Mouse (Mus musculus): ENCODE results near the gene Npas2. TPM values are rescaled to one million over a fixed set of nuclear protein-coding genes. Genes with fewer than 3 reads are reported as not detected.
A peak's percentile ranks its signal among the peaks of the same experiment; 100 is the strongest.

Npas2 gene
- total and polyA plus RNA-seq, 3 experiments: 0.05 TPM; not detected in 2

GRCm38 (mm10) chr1:39339455-39339854, 145.9 kb downstream of the Npas2 start:
- DNase-seq (ENCODE audit: low spot score): no peak
- no peak for TF ChIP-seq CTCF (IDR thresholded peaks at IDR 0.05; ENCODE audit: low read depth, low read length)
- TF ChIP-seq GATA1 (IDR thresholded peaks at IDR 0.05; ENCODE audit: borderline replicate concordance, low read length): no peak
- no peak for TF ChIP-seq GATA2 (IDR thresholded peaks at IDR 0.05; ENCODE audit: borderline replicate concordance, low read depth, low read length)
- TF ChIP-seq POLR2AphosphoS5 (IDR thresholded peaks at IDR 0.05; ENCODE audit: insufficient replicate concordance, low read depth, low read length): no peak
- TF ChIP-seq TAL1 (conservative IDR thresholded peaks at IDR 0.05; ENCODE audit: low read depth, low read length): no peak
- Histone ChIP-seq H3K9me3 (replicated peaks) (no peaks in the 10 kb centered on the region), H3K27me3 (ENCODE audit: insufficient read depth, low read length) (peaks cover 29% of the 10 kb centered on the region), H3K36me3 (replicated peaks) (no peaks in the 10 kb centered on the region), H3K4me1 (ENCODE audit: insufficient read depth, low read depth, low read length) (no peaks in the 10 kb centered on the region), H3K4me3 (ENCODE audit: low read depth, low read length) (no peak overlapping the region)
- no peak for ATAC-seq (ENCODE audit: extremely low read depth, insufficient number of reproducible peaks, low FRiP score, poor library complexity, severe bottlenecking)

GRCm38 (mm10) chr1:39340156-39340555, 146.6 kb downstream of the Npas2 start:
- Histone ChIP-seq H3K4me3 (ENCODE audit: low read depth, low read length) (no peak overlapping the region), H3K9me3 (replicated peaks) (no peaks in the 10 kb centered on the region), H3K4me1 (ENCODE audit: insufficient read depth, low read depth, low read length) (no peaks in the 10 kb centered on the region)

GRCm38 (mm10) chr1:39340647-39341046, 147.1 kb downstream of the Npas2 start:
- peak; percentile 31 for DNase-seq (ENCODE audit: low spot score)
- Histone ChIP-seq H3K9me3 (replicated peaks) (no peaks in the 10 kb centered on the region), H3K4me3 (ENCODE audit: low read depth, low read length) (no peak overlapping the region), H3K27me3 (ENCODE audit: insufficient read depth, low read length) (peaks cover 35% of the 10 kb centered on the region), H3K4me1 (ENCODE audit: insufficient read depth, low read depth, low read length) (no peaks in the 10 kb centered on the region), H3K36me3 (replicated peaks) (no peaks in the 10 kb centered on the region)
- no peak for TF ChIP-seq POLR2AphosphoS5 (IDR thresholded peaks at IDR 0.05; ENCODE audit: insufficient replicate concordance, low read depth, low read length)
- TF ChIP-seq CTCF (IDR thresholded peaks at IDR 0.05; ENCODE audit: low read depth, low read length): peak; percentile 23; the same call in 1 of the 2 replicates
- no peak for ATAC-seq (ENCODE audit: extremely low read depth, insufficient number of reproducible peaks, low FRiP score, poor library complexity, severe bottlenecking)

More at GRCm38 (mm10) chr1:39340156-39340555, 146.6 kb downstream of the Npas2 start:
- DNase-seq (ENCODE audit: low spot score): no peak
- Histone ChIP-seq H3K27me3 (ENCODE audit: insufficient read depth, low read length) (peaks cover 33% of the 10 kb centered on the region), H3K36me3 (replicated peaks) (no peaks in the 10 kb centered on the region)
- no peak for TF ChIP-seq POLR2AphosphoS5 (IDR thresholded peaks at IDR 0.05; ENCODE audit: insufficient replicate concordance, low read depth, low read length)
- TF ChIP-seq GATA2 (IDR thresholded peaks at IDR 0.05; ENCODE audit: borderline replicate concordance, low read depth, low read length): no peak
- TF ChIP-seq GATA1 (IDR thresholded peaks at IDR 0.05; ENCODE audit: borderline replicate concordance, low read length): no peak
- no peak for TF ChIP-seq TAL1 (conservative IDR thresholded peaks at IDR 0.05; ENCODE audit: low read depth, low read length)
- TF ChIP-seq CTCF (IDR thresholded peaks at IDR 0.05; ENCODE audit: low read depth, low read length): no peak
- ATAC-seq (ENCODE audit: extremely low read depth, insufficient number of reproducible peaks, low FRiP score, poor library complexity, severe bottlenecking): no peak

GRCm38 (mm10) chr1:39341807-39342206, 148.3 kb downstream of the Npas2 start:
- Histone ChIP-seq H3K4me1 (ENCODE audit: insufficient read depth, low read depth, low read length) (no peaks in the 10 kb centered on the region), H3K4me3 (ENCODE audit: low read depth, low read length) (no peak overlapping the region), H3K36me3 (replicated peaks) (no peaks in the 10 kb centered on the region), H3K9me3 (replicated peaks) (no peaks in the 10 kb centered on the region), H3K27me3 (ENCODE audit: insufficient read depth, low read length) (peaks cover 35% of the 10 kb centered on the region)
- TF ChIP-seq GATA1 (IDR thresholded peaks at IDR 0.05; ENCODE audit: borderline replicate concordance, low read length) (no peak), POLR2AphosphoS5 (IDR thresholded peaks at IDR 0.05; ENCODE audit: insufficient replicate concordance, low read depth, low read length) (no peak), GATA2 (IDR thresholded peaks at IDR 0.05; ENCODE audit: borderline replicate concordance, low read depth, low read length) (no peak)
- no peak for ATAC-seq (ENCODE audit: extremely low read depth, insufficient number of reproducible peaks, low FRiP score, poor library complexity, severe bottlenecking)
- DNase-seq (ENCODE audit: low spot score): no peak

- Histone ChIP-seq H3K9me3 (replicated peaks) (no peaks in the 10 kb centered on the region), H3K4me1 (ENCODE audit: insufficient read depth, low read depth, low read length) (no peaks in the 10 kb centered on the region), H3K27me3 (ENCODE audit: insufficient read depth, low read length) (peaks cover 40% of the 10 kb centered on the region), H3K4me3 (ENCODE audit: low read depth, low read length) (no peak overlapping the region), H3K36me3 (replicated peaks) (no peaks in the 10 kb centered on the region)
- ATAC-seq (ENCODE audit: extremely low read depth, insufficient number of reproducible peaks, low FRiP score, poor library complexity, severe bottlenecking) (no peak), DNase-seq (ENCODE audit: low spot score) (no peak)
- TF ChIP-seq GATA2 (IDR thresholded peaks at IDR 0.05; ENCODE audit: borderline replicate concordance, low read depth, low read length): no peak
- TF ChIP-seq TAL1 (conservative IDR thresholded peaks at IDR 0.05; ENCODE audit: low read depth, low read length): no peak
- no peak for TF ChIP-seq GATA1 (IDR thresholded peaks at IDR 0.05; ENCODE audit: borderline replicate concordance, low read length)
- no peak for TF ChIP-seq CTCF (IDR thresholded peaks at IDR 0.05; ENCODE audit: low read depth, low read length)
- no peak for TF ChIP-seq POLR2AphosphoS5 (IDR thresholded peaks at IDR 0.05; ENCODE audit: insufficient replicate concordance, low read depth, low read length)
Observed at GRCm38 (mm10) chr1:39343242-39343641, 149.7 kb downstream of the Npas2 start.

- TF ChIP-seq TAL1 (conservative IDR thresholded peaks at IDR 0.05; ENCODE audit: low read depth, low read length) (no peak), GATA1 (IDR thresholded peaks at IDR 0.05; ENCODE audit: borderline replicate concordance, low read length) (no peak), GATA2 (IDR thresholded peaks at IDR 0.05; ENCODE audit: borderline replicate concordance, low read depth, low read length) (no peak), CTCF (IDR thresholded peaks at IDR 0.05; ENCODE audit: low read depth, low read length) (no peak), POLR2AphosphoS5 (IDR thresholded peaks at IDR 0.05; ENCODE audit: insufficient replicate concordance, low read depth, low read length) (no peak)
- no peaks in the 10 kb centered on the region for H3K36me3 ChIP-seq (replicated peaks)
- H3K27me3 ChIP-seq (ENCODE audit: insufficient read depth, low read length): peaks cover 29% of the 10 kb centered on the region
- H3K4me3 ChIP-seq (ENCODE audit: low read depth, low read length): no peak overlapping the region
- H3K4me1 ChIP-seq (ENCODE audit: insufficient read depth, low read depth, low read length): no peaks in the 10 kb centered on the region
- no peaks in the 10 kb centered on the region for H3K9me3 ChIP-seq (replicated peaks)
- ATAC-seq (ENCODE audit: extremely low read depth, insufficient number of reproducible peaks, low FRiP score, poor library complexity, severe bottlenecking): no peak
- DNase-seq (ENCODE audit: low spot score): no peak
Observed at GRCm38 (mm10) chr1:39344981-39345600, 151.6 kb downstream of the Npas2 start.

Data from G1E (cell line).